Mouse (Mus musculus) monocyte, adult 5-6 weeks (primary cell): ENCODE measurements at regions not wholly inside any gene's neighbourhood (a gene's known extent, or its start where the extent isn't known, plus 50 kb on each side); places are given as distances from the start of the nearest gene placed in this dataset.

Experiments used
- ATAC-seq: fragments of 153-309, 156-312 bp; replicated peaks from 2 replicates; pipeline ENCODE4 v1.8.0; 2017; ENCODE audit warnings: mild to moderate bottlenecking; ENCODE audit not compliant: low TSS enrichment, insufficient number of reproducible peaks, severe bottlenecking, poor library complexity, low FRiP score

DNA sequence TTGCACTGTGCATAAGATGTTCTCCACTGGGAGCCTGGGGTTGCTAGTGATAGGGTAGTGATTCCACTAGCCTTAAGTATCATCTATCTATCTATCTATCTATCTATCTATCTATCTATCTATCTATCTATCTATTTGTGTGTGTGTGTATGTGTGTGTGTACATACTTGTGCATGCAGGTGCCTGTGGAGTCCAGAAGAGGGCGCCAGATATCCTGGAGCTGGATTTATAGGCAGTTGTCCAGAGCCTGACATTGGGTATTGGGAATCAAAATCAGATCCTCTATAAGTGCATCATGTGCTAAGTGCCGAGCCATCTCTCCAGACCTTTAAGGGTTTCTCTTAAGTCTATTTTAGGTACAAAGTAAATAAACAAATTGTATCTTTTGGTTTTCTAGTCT lies 175.0 kb upstream of the Eif4g2 start:
- ATAC-seq = no peak

DNA sequence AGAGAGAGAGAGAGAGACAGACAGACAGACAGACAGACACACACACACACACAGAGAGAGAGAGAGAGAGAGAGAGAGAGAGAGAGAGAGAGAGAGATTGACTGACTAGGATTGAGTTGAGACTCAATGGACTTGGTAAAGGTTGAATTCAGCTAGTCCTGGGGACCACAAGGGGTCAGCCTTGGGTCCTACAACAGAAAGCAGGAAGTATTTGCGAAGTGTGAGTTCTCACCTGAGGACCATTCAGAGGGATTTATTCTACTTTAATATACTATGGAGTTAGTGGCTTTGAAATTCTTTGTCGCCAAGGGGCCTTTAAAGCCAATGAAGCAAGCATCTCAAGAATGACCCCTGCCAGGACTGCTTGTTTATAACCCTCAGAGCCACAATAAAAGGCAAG lies 173.4 kb upstream of the Eif4g2 start:
- no peak for ATAC-seq

DNA sequence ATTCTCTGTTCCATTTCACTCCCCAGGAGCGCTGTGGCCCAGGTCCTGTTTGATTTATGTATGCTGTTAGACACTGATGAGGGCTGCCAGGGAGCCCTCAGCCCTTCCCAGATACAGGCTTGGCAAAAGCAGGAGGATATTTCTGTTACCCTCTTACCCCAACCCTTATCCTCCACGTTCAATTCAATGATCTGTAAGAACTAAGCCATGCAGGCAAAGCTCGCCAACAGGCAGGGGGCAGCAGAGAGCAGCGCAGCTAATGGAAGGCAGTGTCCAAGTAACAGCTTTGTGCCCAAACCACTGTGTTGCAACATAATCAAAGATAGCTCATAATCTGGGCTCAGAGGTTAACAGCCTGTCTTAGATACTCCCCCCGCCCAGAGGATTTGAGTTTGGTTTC lies 166.8 kb upstream of the Eif4g2 start:
- ATAC-seq = 0 out of 2 replicates have a peak, but pooled peaks have one; percentile 61

DNA sequence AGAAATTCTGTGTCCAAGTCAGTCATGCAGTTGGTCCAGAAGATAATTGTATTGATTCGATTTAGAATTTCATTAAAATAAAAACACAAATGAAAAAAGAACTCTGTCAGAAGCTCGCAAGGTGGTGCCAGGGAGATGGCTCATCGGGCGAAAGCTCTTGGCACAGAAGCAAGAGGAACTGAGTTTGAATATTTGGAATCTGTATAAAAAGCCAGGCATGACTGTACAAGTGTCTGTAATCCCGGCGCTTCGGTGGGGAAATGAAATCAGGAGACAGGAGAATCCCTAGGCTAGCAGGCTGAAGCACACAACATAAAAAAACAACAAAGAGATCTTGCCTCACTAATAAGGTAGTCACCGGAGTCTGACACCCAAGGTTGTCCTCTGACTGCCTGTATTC lies 162.7 kb upstream of the Eif4g2 start:
- no peak for ATAC-seq

DNA sequence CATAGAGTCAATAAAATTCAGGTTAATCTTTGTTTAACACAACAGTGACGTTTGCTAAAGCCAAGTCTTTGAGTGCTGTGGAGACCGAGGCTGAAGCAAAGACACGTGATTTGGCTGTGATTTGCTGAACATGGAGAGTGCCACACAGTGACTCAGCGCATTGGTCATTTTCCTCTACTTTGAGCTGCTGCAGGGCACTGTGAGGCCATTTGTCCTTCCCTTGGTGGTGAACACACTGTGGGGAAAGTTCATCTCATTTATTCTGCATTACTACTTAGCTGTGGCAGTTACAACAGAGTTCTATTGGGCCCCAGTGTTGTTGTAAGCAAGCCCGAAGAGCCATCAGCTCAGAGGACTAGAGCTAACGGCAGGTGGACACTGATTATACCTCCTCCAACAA lies 162.2 kb upstream of the Eif4g2 start:
- ATAC-seq = no peak

DNA sequence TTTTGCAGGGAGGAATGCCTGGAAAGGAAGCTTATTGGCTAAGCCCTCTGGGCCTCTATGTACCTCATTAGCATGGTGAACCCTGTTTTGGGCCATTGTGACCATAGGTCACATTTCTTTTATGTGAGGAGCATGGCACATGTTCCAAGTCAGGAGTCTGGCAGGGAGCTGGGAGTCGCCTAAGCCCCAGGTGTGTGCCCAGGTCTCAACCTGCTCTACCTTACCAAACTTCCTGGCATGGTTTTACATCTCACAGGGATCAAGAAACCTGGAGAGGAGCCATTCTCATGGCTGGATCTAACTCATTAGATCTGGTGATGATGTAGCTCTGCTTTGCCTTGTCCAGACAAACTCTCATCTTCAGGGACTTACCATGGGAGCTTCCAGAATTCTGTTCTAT lies 161.0 kb upstream of the Eif4g2 start:
- ATAC-seq = no peak

DNA sequence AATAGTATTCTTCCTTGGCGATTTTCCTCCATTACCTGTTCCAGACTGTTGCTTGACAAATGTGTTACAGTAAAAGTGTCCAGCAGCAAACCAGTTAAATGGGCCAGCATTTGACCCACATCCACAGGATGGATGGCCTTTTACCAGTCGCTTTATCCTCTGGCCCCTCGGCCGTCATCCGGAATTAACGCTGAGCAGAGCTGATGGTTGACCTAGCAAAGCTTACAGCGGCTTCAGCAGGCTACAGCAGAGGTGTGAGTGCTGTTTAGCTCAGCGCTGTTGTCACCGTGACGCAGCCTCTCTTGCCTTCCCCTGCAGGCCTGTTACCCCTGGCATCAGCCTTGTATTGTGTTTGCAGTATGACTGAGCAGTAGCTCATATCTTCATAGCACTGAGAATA lies 159.8 kb upstream of the Eif4g2 start:
- no peak for ATAC-seq

DNA sequence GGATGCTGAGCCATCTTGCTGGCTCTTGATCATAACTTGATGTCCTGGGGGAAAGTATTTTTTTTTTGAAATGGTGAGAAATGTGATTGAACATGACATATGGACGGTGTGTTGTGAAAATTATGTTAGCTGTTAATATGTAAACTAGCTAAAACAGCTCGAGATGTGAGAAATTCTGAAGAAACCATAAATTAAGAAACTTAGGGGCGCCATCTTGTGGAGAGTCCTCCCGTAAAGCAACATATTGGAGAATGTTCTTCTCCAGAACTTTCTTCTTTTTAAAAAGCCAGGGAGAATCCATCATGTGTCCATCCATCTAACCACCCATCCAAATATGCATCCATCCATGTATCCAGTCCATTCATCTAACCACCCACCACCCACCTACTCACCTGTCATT lies 158.7 kb upstream of the Eif4g2 start:
- ATAC-seq = no peak

DNA sequence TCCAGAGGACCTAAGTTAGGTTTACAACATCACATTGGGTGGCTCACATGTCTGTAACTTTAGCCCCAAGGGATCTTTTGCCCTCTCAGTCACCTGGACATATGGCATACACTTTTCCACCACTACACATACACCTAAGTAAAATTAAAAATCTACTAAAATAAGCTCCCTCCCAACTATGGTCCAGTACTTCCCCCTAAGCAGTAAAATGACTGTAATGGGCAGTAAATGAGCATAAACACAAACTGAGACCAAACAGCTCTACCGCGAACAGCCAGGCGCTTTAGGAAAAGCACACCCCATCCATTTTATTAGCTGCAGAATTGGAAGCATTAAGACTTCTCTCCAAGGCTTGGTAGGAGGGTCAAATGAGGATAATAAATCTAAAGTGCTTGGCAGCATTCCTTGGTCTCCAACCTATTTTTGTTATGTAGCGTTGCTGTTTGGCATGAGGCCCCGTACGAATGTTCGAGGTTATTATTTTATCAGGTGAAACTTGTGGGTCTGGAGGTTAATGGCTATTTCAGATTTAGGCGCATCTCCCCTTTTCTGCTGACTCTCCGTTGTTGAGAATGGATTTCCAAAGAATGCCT lies 157.5 kb upstream of the Eif4g2 start:
- no peak for ATAC-seq

DNA sequence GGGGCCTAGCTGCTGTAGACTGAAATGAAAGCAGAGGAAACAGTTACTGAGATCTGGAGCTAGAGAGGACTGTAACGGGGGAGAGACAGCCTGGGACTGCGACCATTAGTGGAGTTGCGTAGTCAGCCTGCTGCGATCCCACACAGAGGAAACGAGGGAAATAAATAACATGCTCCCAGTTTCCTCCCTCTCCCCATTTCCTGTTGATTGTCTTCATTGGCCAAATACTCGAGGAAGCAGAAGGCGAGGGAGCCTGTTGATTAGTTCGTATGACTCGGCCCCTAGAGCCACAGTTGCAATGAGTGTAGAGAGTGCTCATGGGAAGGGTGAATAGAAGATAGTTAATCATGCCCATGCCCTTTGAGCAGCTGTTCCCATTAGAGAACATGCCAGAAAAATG lies 155.0 kb upstream of the Eif4g2 start:
- ATAC-seq = no peak

DNA sequence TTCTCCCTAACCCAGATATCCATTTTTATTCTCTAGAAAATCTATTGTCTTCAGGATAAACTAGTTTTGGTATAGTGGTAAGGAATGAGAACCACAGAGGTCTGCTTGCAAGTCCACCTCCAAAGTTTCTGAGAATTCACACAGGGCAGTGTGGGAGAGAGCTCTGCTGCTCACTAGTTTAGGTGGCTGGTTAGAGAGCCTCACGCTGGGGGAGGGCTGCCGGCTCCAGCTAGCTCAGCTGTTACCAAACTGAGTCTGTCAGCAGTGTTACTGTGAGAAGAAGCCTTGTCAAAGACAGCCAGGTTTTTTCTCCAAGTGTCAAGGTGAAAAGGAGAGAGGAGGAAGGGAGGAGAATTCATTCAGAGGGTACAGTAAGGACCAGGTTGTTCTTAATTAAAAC lies 147.8 kb upstream of the Eif4g2 start:
- no peak for ATAC-seq

DNA sequence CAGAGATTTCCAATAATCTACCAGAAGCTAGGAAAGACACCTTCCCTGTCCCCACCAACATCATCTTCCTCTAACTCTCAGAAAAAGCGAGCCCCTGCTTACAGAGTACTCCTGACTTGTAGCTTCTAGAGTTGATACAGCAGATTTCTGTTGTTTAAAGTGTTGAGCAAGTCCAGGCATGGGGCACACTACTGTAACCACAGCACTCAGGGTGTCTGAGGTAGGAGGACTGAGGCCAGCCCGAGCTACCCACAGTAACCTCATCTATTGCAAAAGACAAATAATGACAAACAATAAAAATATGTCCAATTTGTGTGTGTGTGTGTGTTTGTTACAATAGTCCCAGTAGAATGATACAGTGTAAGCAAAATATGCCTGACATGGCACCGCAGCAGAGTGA lies 144.3 kb upstream of the Eif4g2 start:
- ATAC-seq = no peak

DNA sequence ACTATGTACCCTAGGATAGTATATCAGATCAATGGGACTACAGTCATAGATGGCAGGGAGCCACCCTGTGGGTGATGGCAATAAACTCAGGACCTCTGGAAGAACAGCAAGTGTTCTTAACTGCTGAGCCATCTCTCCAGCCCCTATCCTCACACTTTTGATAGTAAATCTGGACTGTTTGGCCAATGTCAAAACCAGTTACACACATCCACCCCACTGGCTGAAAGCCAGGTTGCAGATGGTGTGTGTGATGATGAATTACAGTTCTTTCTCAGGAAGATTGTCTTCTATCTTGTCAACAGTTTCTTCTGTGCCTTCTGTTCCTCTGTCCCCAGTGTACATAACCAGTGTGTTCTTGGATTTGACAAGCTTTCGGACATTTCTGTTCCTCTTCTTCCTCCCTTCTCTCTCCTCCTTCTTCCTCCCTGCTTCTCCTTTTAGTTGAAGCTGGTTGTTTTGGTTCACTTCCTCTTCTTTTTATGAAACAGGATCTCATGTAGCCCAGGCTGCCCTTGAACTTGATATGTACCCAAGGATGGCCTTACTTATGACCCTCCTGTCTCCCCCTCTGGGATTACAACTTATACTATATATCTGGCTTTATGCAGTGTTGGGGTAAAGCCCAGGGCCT lies 143.3 kb upstream of the Eif4g2 start:
- no peak for ATAC-seq

DNA sequence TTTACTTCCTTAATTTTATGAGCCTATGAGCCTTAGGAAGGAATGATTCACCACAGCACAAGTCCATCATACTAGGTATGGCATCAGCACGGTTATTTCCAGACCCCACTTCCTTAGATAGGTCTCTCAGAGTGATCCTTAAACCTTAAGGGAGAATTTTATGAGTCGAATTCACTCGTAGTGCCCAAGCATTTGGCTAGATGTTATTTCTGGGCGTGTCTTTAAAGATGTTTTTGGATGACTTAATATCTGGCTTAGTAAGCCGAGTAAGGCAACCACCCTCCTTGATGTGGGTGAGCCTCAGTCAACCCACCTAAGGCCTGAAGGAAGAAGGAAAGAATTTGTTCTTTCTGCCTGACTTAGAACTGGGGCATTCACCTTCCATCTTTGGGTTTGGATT lies 132.8 kb upstream of the Eif4g2 start:
- no peak for ATAC-seq

DNA sequence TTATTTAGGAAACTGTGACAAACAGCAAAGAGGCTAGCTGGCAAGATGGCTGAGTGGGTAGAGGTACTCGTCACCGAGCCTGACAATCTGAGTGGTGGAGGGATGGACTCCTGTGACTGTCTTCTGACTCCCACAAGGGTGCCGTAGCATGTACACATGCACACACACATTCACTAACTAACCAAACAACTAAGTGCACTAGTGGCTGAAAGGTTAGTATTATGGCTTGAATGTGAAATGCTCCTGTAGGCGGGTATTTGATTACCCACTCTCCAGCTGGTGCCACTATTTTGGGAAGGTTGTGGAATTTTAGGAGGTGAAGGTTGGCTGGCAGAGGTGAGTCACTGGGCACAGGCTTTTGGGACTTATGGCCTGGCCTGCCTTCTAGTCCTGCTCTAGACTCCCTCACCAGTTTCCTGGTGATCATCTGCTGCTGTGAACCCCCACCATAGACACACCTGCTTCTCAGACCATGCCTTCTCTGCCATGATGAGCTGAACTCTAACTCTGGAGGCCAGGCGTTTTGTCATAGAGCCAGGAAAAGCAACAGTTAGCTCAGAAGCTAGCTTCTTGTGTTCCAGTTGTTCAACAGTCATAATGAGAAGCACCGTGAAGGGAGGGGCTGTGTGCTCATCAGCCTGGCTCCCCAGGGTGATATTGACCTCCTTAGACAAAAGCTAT lies 131.5 kb upstream of the Eif4g2 start:
- ATAC-seq = no peak

DNA sequence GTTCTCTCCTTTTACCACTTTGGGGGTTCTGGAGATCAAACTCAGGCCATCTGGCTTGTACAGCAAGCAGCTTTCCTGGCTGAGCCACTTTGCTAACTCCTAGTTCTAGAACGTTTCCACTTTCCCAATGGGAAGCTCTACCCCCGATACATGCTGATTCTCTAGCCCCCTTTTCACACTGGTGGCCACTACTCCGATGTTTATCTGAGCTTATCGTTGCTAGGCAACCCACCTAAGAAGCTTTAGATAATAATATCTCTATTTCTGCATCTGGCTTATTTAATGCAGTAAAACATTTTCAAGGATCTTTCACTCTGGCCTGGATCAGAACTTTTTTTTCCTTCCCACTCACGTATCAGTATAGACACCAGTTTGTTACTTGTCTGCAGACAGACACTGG lies 129.4 kb upstream of the Eif4g2 start:
- no peak for ATAC-seq

DNA sequence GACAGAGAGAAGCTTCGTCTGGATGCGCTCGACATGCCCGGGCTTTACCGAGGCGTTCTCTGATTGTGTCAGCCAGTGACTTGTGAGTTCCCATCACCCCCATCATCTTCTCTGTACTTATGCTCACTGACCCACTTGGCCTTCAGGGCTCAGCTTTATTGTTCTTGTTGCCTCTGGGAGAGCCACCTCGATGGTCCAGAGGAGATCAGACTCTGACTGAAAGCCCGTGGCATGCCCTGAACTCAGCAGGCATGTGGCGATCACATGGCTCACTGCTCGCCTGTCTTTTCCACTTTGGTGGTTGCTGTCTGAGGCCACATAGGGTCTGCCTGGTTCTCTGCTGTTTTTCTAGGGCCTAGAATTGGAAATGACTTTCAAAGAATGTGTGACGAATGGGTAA lies 128.8 kb upstream of the Eif4g2 start:
- no peak for ATAC-seq

DNA sequence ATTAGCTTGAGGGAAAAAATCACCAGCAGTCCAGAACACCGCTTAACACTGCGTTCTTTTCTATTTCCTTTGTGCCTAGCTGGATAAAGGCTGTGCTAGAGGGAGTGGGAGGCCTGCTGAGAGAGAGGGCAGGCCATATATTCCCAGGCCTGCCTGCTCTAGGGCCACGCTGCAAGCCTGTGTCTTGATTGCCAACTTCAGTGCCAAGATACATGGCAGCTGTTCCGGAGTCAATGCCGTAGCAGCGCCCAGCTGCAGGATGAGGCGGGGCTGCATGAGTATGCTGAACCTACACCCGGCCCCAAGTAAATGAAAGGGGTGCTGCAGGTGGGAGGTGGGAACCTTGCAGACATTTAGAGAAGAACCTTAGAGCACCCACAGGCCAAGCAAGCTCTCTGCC lies 127.5 kb upstream of the Eif4g2 start:
- ATAC-seq = no peak

DNA sequence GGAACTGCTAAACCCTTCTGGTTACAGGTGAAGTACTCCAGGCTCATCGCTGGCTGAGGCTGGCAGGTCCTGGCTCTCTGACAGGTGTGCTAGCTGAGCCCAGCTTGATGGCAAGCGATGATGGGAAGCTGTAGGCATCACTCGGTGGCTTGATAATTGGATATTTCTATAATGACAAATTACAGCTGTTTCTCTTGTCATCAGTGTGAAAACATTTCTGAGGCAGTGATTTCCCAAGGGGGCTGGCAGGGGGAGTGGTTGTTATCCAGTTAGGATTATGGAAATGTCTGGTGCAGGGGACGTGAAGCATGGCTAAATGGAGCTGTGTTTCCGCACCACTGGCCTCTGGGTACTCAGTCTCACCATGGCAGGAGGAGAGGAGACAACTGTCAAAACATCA lies 123.0 kb upstream of the Eif4g2 start:
- ATAC-seq = no peak

DNA sequence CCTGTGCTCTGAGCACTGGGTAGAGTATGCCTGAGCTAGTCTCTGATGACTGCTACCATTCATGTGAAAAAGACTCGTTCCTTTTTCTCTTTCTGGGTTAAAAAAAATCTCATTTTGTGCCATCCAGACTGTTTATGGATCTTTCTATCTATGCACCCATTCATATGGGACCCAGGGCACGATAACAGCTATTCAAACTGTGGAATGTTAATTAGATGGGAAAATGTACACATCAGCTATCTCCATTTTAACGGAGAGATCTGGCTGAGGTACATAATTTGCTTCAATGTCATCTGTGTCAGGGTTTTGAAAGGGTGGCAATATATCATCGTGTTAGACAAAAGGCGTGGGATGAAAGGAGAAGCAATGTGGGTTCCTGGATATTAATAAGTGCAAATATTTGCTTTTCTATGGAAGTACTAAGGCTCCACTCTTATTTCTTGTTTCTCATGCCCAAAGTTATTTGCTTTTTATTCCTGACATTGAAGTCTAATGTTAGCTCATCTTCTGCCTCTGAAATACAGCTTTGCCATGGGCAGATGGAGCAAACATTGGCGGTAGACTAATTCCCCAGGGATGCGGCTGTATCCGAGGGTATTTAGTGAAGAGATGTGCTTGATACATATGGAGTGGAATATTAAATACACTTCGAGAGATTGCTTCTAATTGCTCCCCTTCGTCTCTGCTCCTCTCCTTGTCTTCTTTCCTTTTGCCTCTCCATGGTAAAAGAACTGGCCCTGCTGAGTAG lies 116.0 kb upstream of the Eif4g2 start:
- no peak for ATAC-seq
